Mouse (Mus musculus): ENCODE measurements at regions not wholly inside any gene's neighbourhood (a gene's known extent, or its start where the extent isn't known, plus 50 kb on each side); places are given as distances from the start of the nearest gene placed in this dataset.
"Not testable (repeated sequence)": the region's sequence is repeated elsewhere in the genome, so short reads cannot be mapped to it uniquely, and the experiment has no call there.

GRCm38 (mm10) chr12:71703146-71703902 lies 127.6 kb upstream of the Daam1 start:
- WGBS, result 86% methylated on average over 13 of the region's 13 CpGs

DNA sequence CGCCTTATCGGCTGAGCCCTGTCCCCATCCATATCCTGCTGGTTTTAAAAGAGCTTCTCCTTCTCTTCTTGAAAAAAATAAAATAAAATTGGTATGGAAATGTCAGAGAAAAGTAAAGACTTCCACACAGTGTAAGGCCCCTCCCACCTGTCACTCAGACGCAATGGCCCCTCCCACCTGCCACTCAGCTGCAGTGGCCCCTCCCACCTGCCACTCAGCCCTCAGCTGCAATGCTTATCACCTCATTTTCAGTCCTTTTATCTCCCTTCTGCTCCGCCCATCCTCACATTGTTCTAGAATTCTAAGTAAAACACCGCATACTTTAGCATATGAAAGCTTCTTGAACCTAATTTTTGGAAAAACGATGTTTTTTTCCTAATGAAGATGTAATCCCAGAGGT lies 126.4 kb upstream of the Daam1 start:
- no peak overlapping the region for H3K4me3 ChIP-seq (ENCODE audit: low read depth, low read length)
- H3K27ac ChIP-seq (replicated peaks; ENCODE audit: low read depth, low read length), result no peak overlapping the region
- H3K4me1 ChIP-seq (ENCODE audit: control insufficient read depth, insufficient read depth, low read length), result no peaks in the 10 kb centered on the region
- H3K9ac ChIP-seq (replicated peaks; ENCODE audit: low read length), result no peak overlapping the region
- WGBS, result 75% methylated on average over 6 of the region's 6 CpGs
- DNase-seq (ENCODE audit: low spot score) (no peak), ATAC-seq (replicated peaks; ENCODE audit: insufficient number of reproducible peaks, low FRiP score, low TSS enrichment, low read depth) (no peak)
- no peaks in the 10 kb centered on the region for H3K27me3 ChIP-seq (ENCODE audit: control insufficient read depth, insufficient read depth, low read length)
- no peaks in the 10 kb centered on the region for H3K9me3 ChIP-seq (replicated peaks; ENCODE audit: control insufficient read depth, low read length)
- H3K36me3 ChIP-seq (replicated peaks; ENCODE audit: control insufficient read depth, insufficient read depth, low read depth, low read length), result no peaks in the 10 kb centered on the region
- H3K4me2 ChIP-seq (ENCODE audit: low read depth, low read length), result no peak overlapping the region

More at GRCm38 (mm10) chr12:71703146-71703902, 127.6 kb upstream of the Daam1 start:
- Histone ChIP-seq H3K4me1 (ENCODE audit: control insufficient read depth, insufficient read depth, low read length) (no peaks in the 10 kb centered on the region), H3K4me2 (ENCODE audit: low read depth, low read length) (no peak overlapping the region), H3K27ac (replicated peaks; ENCODE audit: low read depth, low read length) (no peak overlapping the region), H3K9ac (replicated peaks; ENCODE audit: low read length) (no peak overlapping the region), H3K36me3 (replicated peaks; ENCODE audit: control insufficient read depth, insufficient read depth, low read depth, low read length) (no peaks in the 10 kb centered on the region), H3K9me3 (replicated peaks; ENCODE audit: control insufficient read depth, low read length) (no peaks in the 10 kb centered on the region), H3K27me3 (ENCODE audit: control insufficient read depth, insufficient read depth, low read length) (no peaks in the 10 kb centered on the region), H3K4me3 (ENCODE audit: low read depth, low read length) (no peak overlapping the region)
- DNase-seq (ENCODE audit: low spot score), result no peak
- ATAC-seq (replicated peaks; ENCODE audit: insufficient number of reproducible peaks, low FRiP score, low TSS enrichment, low read depth), result no peak

DNA sequence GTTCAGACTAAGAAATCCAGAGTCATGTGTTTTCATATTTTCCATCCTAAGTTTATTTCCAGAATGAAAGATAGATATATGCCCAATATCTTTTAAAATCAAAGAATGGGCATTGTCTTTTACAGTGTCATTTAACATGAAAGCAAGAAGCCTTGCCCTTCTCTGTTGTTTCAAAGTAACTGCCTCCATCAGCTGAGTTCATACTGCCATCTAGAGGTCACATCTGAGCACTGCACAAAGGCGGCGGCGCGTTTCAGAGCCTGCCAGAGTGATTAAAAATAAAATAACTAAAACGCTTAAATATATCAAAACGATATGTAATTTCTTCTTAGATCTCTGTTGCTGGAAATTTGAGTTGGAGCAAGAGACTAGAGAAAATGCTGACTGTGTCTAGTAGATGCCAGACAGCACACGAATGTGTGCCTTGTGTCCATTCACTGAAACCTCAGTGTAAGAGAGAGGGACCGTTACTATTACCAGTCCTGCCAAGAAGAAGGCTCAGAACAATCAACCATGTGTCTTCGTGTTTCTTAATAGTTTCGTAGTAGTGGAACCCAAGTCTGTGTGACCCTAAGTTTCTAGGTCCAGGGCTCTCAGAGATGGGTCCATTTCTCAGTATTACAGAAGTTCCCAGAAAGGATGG lies 123.0 kb upstream of the Daam1 start:
- H3K27ac ChIP-seq (replicated peaks; ENCODE audit: low read depth, low read length), result no peak overlapping the region
- no peak overlapping the region for H3K4me3 ChIP-seq (ENCODE audit: low read depth, low read length)
- no peaks in the 10 kb centered on the region for H3K4me1 ChIP-seq (ENCODE audit: control insufficient read depth, insufficient read depth, low read length)
- WGBS, result 26% methylated on average over 10 of the region's 10 CpGs
- no peak overlapping the region for H3K4me2 ChIP-seq (ENCODE audit: low read depth, low read length)
- H3K9ac ChIP-seq (replicated peaks; ENCODE audit: low read length), result no peak overlapping the region
- no peaks in the 10 kb centered on the region for H3K27me3 ChIP-seq (ENCODE audit: control insufficient read depth, insufficient read depth, low read length)
- H3K9me3 ChIP-seq (replicated peaks; ENCODE audit: control insufficient read depth, low read length), result no peaks in the 10 kb centered on the region
- no peaks in the 10 kb centered on the region for H3K36me3 ChIP-seq (replicated peaks; ENCODE audit: control insufficient read depth, insufficient read depth, low read depth, low read length)
- no peak for ATAC-seq (replicated peaks; ENCODE audit: insufficient number of reproducible peaks, low FRiP score, low TSS enrichment, low read depth)
- peak; percentile 80 for DNase-seq (ENCODE audit: low spot score)

DNA sequence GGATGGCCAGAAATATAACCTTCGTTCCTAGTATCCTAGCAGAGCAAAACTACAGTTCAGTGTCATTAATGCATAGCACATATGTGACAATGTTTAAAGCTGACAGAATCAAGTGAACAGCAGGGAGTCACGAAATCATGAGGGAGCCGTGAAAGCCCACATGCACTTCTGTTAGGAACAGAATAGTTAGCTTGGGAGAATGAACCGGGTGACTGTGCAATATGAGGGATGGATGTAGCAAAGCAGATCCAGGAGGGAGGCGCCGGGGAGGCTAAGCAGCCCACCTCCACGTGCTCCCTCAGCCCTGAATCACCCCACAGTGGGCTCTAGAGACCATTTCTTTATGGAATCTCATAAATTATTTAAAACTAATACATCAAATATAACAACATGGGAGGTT lies 116.3 kb upstream of the Daam1 start:
- H3K36me3 ChIP-seq (replicated peaks; ENCODE audit: control insufficient read depth, insufficient read depth, low read depth, low read length), result no peaks in the 10 kb centered on the region
- no peaks in the 10 kb centered on the region for H3K4me1 ChIP-seq (ENCODE audit: control insufficient read depth, insufficient read depth, low read length)
- H3K4me3 ChIP-seq (ENCODE audit: low read depth, low read length), result no peak overlapping the region
- DNase-seq (ENCODE audit: low spot score), result no peak
- ATAC-seq (replicated peaks; ENCODE audit: insufficient number of reproducible peaks, low FRiP score, low TSS enrichment, low read depth), result no peak
- no peaks in the 10 kb centered on the region for H3K27me3 ChIP-seq (ENCODE audit: control insufficient read depth, insufficient read depth, low read length)
- no peak overlapping the region for H3K4me2 ChIP-seq (ENCODE audit: low read depth, low read length)
- no peak overlapping the region for H3K27ac ChIP-seq (replicated peaks; ENCODE audit: low read depth, low read length)
- H3K9me3 ChIP-seq (replicated peaks; ENCODE audit: control insufficient read depth, low read length), result no peaks in the 10 kb centered on the region
- 73% methylated on average over 7 of the region's 7 CpGs for WGBS
- H3K9ac ChIP-seq (replicated peaks; ENCODE audit: low read length), result no peak overlapping the region

GRCm38 (mm10) chr12:71718412-71718811 lies 112.5 kb upstream of the Daam1 start:
- H3K9me3 ChIP-seq (replicated peaks; ENCODE audit: control insufficient read depth, low read length); H3K4me2 ChIP-seq (ENCODE audit: low read depth, low read length); H3K27ac ChIP-seq (replicated peaks; ENCODE audit: low read depth, low read length); DNase-seq (ENCODE audit: low spot score); H3K9ac ChIP-seq (replicated peaks; ENCODE audit: low read length); H3K4me1 ChIP-seq (ENCODE audit: control insufficient read depth, insufficient read depth, low read length); H3K36me3 ChIP-seq (replicated peaks; ENCODE audit: control insufficient read depth, insufficient read depth, low read depth, low read length); ATAC-seq (replicated peaks; ENCODE audit: insufficient number of reproducible peaks, low FRiP score, low TSS enrichment, low read depth); H3K4me3 ChIP-seq (ENCODE audit: low read depth, low read length); H3K27me3 ChIP-seq (ENCODE audit: control insufficient read depth, insufficient read depth, low read length): not testable (repeated sequence)
- WGBS, result 72% methylated on average over 12 of the region's 12 CpGs

DNA sequence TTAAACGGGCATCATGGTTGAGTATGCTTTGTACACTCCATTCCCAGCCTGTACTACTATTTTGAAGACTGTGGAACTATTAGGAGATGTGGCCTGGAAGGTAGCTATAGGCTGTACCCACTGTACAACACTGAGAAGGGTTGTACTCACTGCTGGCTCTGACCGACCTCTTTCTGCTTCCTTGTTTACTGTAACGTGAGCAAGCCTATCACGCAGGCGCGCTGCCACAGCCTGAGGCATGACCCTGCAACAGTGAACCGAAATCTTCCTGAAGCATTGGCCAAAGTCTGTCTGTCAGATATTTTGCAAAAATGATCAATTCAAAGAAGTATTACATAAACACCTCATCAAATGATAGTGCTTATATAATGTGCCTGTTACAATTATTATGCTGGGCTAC lies 112.0 kb upstream of the Daam1 start:
- Histone ChIP-seq H3K4me1 (ENCODE audit: control insufficient read depth, insufficient read depth, low read length) (no peaks in the 10 kb centered on the region), H3K4me3 (ENCODE audit: low read depth, low read length) (no peak overlapping the region), H3K27me3 (ENCODE audit: control insufficient read depth, insufficient read depth, low read length) (no peaks in the 10 kb centered on the region), H3K9me3 (replicated peaks; ENCODE audit: control insufficient read depth, low read length) (no peaks in the 10 kb centered on the region), H3K27ac (replicated peaks; ENCODE audit: low read depth, low read length) (no peak overlapping the region), H3K9ac (replicated peaks; ENCODE audit: low read length) (no peak overlapping the region), H3K36me3 (replicated peaks; ENCODE audit: control insufficient read depth, insufficient read depth, low read depth, low read length) (no peaks in the 10 kb centered on the region), H3K4me2 (ENCODE audit: low read depth, low read length) (no peak overlapping the region)
- 52% methylated on average over 7 of the region's 7 CpGs for WGBS
- DNase-seq (ENCODE audit: low spot score), result peak; percentile 10
- no peak for ATAC-seq (replicated peaks; ENCODE audit: insufficient number of reproducible peaks, low FRiP score, low TSS enrichment, low read depth)

GRCm38 (mm10) chr12:71725140-71725539 lies 105.7 kb upstream of the Daam1 start:
- no peak for ATAC-seq (replicated peaks; ENCODE audit: insufficient number of reproducible peaks, low FRiP score, low TSS enrichment, low read depth)
- no peak overlapping the region for H3K9ac ChIP-seq (replicated peaks; ENCODE audit: low read length)
- 37% methylated on average over 5 of the region's 5 CpGs for WGBS
- H3K4me3 ChIP-seq (ENCODE audit: low read depth, low read length), result no peak overlapping the region
- no peak overlapping the region for H3K4me2 ChIP-seq (ENCODE audit: low read depth, low read length)
- no peaks in the 10 kb centered on the region for H3K9me3 ChIP-seq (replicated peaks; ENCODE audit: control insufficient read depth, low read length)
- DNase-seq (ENCODE audit: low spot score), result no peak
- H3K27me3 ChIP-seq (ENCODE audit: control insufficient read depth, insufficient read depth, low read length), result no peaks in the 10 kb centered on the region
- H3K4me1 ChIP-seq (ENCODE audit: control insufficient read depth, insufficient read depth, low read length), result no peaks in the 10 kb centered on the region
- H3K36me3 ChIP-seq (replicated peaks; ENCODE audit: control insufficient read depth, insufficient read depth, low read depth, low read length), result no peaks in the 10 kb centered on the region
- H3K27ac ChIP-seq (replicated peaks; ENCODE audit: low read depth, low read length), result no peak overlapping the region

GRCm38 (mm10) chr12:71725713-71726336 lies 105.1 kb upstream of the Daam1 start:
- H3K36me3 ChIP-seq (replicated peaks; ENCODE audit: control insufficient read depth, insufficient read depth, low read depth, low read length), result no peaks in the 10 kb centered on the region
- H3K9ac ChIP-seq (replicated peaks; ENCODE audit: low read length), result no peak overlapping the region
- WGBS, result 38% methylated on average over 4 of the region's 4 CpGs
- DNase-seq (ENCODE audit: low spot score) (peak; percentile 24), ATAC-seq (replicated peaks; ENCODE audit: insufficient number of reproducible peaks, low FRiP score, low TSS enrichment, low read depth) (no peak)
- no peak overlapping the region for H3K27ac ChIP-seq (replicated peaks; ENCODE audit: low read depth, low read length)
- no peak overlapping the region for H3K4me2 ChIP-seq (ENCODE audit: low read depth, low read length)
- no peaks in the 10 kb centered on the region for H3K4me1 ChIP-seq (ENCODE audit: control insufficient read depth, insufficient read depth, low read length)
- H3K4me3 ChIP-seq (ENCODE audit: low read depth, low read length), result no peak overlapping the region
- H3K9me3 ChIP-seq (replicated peaks; ENCODE audit: control insufficient read depth, low read length), result no peaks in the 10 kb centered on the region
- H3K27me3 ChIP-seq (ENCODE audit: control insufficient read depth, insufficient read depth, low read length), result no peaks in the 10 kb centered on the region
